Mouse (Mus musculus): Measurements from ENCODE around the gene Trak2. TPM values are rescaled to one million over a fixed set of nuclear protein-coding genes. Genes with fewer than 3 reads are reported as not detected.

The Trak2 gene
- polyA plus RNA-seq (2014; fragmentation: Illumina TruSeq; extraction: RNeasy Lipid Tissue Mini Kit (QIAGEN cat#74804); ENCODE audit: low read depth, low replicate concordance): 7.7 TPM

DNA sequence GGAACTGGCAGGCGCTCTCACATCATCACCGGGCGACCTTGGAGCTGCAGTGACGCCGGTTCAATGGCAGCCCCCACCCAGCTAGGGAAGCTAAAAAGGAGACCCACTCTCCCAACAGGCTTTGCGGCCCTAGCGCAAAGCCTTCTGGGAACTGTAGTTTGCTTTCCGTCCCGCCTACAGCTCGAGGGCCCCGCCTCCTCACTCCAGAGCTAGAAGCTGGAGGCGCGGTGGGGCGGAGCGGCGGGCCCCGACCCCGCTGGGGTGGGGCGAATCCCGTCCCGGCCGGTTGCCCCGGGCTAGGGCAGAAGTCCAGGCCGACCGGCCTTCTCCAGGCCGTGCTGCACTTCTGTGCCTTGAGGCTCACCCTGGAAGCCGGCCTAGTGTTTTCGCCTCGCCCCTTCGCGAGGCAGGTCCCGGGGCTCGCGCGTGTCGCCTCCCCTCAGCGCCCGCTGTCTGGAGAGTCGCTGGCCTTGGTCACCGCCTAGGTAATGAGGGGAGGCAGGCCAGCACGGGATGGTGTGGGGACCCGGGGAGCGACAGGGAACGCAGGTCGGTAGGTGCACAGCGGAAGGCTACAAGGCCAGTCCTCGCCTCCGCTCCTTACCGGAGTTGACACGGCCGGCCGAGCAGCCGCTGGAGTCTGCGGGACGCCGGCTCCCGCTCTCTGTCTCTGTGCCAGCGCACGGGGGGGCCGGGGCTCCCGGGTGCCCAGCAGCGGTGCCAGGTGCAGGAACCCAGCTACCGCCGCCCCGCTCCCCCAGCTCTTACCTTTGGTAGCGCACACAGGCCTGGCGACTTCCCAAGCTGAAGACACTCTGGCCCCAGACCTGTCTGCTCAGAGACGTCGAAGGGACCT lies at the start of gene Trak2, which contains the start of gene Stradb:
TSS of gene Trak2 (minus strand) at position 65 of the 856 bp plus-strand sequence.
TSS of gene Stradb (plus strand) at position 157 of the 856 bp plus-strand sequence.

Other genes with a start within 250 kb of the Trak2 start
- 5.5 TPM for gene Casp8, start 178.1 kb downstream of the Trak2 start, polyA plus RNA-seq (2014; fragmentation: Illumina TruSeq; extraction: RNeasy Lipid Tissue Mini Kit (QIAGEN cat#74804); ENCODE audit: low read depth, low replicate concordance)
- gene Stradb, start 92 bp upstream of the Trak2 start, polyA plus RNA-seq (2014; fragmentation: Illumina TruSeq; extraction: RNeasy Lipid Tissue Mini Kit (QIAGEN cat#74804); ENCODE audit: low read depth, low replicate concordance): 23.2 TPM
- gene C2cd6, start 121.5 kb upstream of the Trak2 start, polyA plus RNA-seq (2014; fragmentation: Illumina TruSeq; extraction: RNeasy Lipid Tissue Mini Kit (QIAGEN cat#74804); ENCODE audit: low read depth, low replicate concordance): 654 TPM
- 41.3 TPM for gene Tmem237, start 147.0 kb upstream of the Trak2 start, polyA plus RNA-seq (2014; fragmentation: Illumina TruSeq; extraction: RNeasy Lipid Tissue Mini Kit (QIAGEN cat#74804); ENCODE audit: low read depth, low replicate concordance)
- gene Mpp4, start 190.0 kb upstream of the Trak2 start, polyA plus RNA-seq (2014; fragmentation: Illumina TruSeq; extraction: RNeasy Lipid Tissue Mini Kit (QIAGEN cat#74804); ENCODE audit: low read depth, low replicate concordance): 1.3 TPM